Mouse (Mus musculus) right cerebral cortex, postnatal 4 days (tissue): ENCODE measurements around the gene Zbtb38.

Experiments
- DNase-seq: peaks from one replicate; pipeline ENCODE4 v3.0.0-alpha.2; 2022

Gene Zbtb38

GRCm38 (mm10) chr9:96752603-96753114, at the start of gene Zbtb38:
Gene Zbtb38, minus strand, starts transcription at chr9:96752831.
- peak; percentile 27 for DNase-seq

GRCm38 (mm10) chr9:96800131-96800825, 47.6 kb upstream of the Zbtb38 start:
- DNase-seq = no peak

- no peak for DNase-seq
These were observed 44.7 kb upstream of the Zbtb38 start for GRCm38 (mm10) chr9:96797311-96797710.

- DNase-seq = peak; percentile 60
These were observed 42.8 kb upstream of the Zbtb38 start for GRCm38 (mm10) chr9:96795399-96795928.

GRCm38 (mm10) chr9:96794601-96795000, 42.0 kb upstream of the Zbtb38 start:
- DNase-seq = no peak

- DNase-seq = no peak
These were observed 39.9 kb upstream of the Zbtb38 start for GRCm38 (mm10) chr9:96792543-96792942.

GRCm38 (mm10) chr9:96790389-96791007, 37.9 kb upstream of the Zbtb38 start:
- DNase-seq = no peak

GRCm38 (mm10) chr9:96789906-96790305, 37.3 kb upstream of the Zbtb38 start:
- no peak for DNase-seq

GRCm38 (mm10) chr9:96787797-96788196, 35.2 kb upstream of the Zbtb38 start:
- DNase-seq = no peak

- DNase-seq = no peak
These were observed 33.3 kb upstream of the Zbtb38 start for GRCm38 (mm10) chr9:96785871-96786342.

- DNase-seq = no peak
These were observed 32.6 kb upstream of the Zbtb38 start for GRCm38 (mm10) chr9:96785187-96785586.

GRCm38 (mm10) chr9:96783667-96784066, 31.0 kb upstream of the Zbtb38 start:
- DNase-seq = no peak

GRCm38 (mm10) chr9:96783258-96783657, 30.6 kb upstream of the Zbtb38 start:
- DNase-seq = no peak

GRCm38 (mm10) chr9:96782062-96782461, 29.4 kb upstream of the Zbtb38 start:
- DNase-seq = no peak

GRCm38 (mm10) chr9:96773146-96773545, 20.5 kb upstream of the Zbtb38 start:
- DNase-seq = no peak

GRCm38 (mm10) chr9:96770443-96770842, 17.8 kb upstream of the Zbtb38 start:
- DNase-seq = no peak

- no peak for DNase-seq
These were observed 17.0 kb upstream of the Zbtb38 start for GRCm38 (mm10) chr9:96769651-96770050.

- no peak for DNase-seq
These were observed 15.2 kb upstream of the Zbtb38 start for GRCm38 (mm10) chr9:96767874-96768273.

GRCm38 (mm10) chr9:96766078-96766477, 13.4 kb upstream of the Zbtb38 start:
- no peak for DNase-seq

GRCm38 (mm10) chr9:96765410-96765809, 12.8 kb upstream of the Zbtb38 start:
- DNase-seq = no peak

- no peak for DNase-seq
These were observed 11.4 kb upstream of the Zbtb38 start for GRCm38 (mm10) chr9:96763847-96764631.

GRCm38 (mm10) chr9:96763025-96763424, 10.4 kb upstream of the Zbtb38 start:
- no peak for DNase-seq
